Mouse (Mus musculus): Measurements from ENCODE around the gene Nfya.

The Nfya gene

DNA sequence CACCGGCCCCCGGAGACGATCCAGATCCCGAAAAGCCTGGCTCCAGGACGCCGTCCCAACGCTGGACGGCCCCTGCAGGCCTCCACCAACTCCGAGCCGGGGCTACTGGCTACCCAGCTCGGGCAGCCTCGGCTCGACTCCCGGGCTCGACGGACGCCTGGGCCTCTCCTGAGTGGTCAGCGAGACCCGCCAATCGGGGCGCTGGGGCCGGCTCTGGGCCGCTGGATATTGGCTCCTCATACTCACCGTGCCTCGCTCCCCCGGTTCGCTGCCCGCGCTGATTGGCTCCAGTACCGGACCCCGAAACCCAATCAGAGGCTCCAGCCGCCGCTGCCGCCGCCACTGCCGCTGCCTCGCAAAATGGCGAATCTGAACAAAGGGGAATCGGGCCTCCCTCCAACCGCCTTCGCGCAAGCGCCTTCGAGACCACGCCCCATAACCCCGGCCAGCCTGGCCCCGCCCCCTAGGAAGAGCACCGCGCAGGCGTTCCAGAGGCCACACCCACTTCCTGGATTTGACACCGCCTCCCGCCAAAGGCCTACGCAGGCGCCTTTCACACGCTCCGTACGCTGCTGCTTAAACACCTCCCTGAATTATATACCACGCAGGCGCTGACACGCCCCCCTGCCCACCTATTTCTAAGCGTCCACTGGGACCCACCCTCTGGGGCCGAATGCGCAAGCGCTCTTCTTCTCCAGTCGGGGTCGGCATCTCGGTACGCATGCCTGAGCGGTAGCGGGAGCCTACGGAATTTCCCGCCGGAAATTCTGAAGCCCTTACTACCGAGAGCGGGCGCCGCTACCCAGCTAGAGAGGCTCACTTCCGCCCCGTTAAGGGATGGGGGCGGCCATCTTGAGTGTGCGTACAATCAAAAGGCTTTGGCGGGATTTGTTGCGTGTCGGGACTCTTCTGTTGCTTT is at the start of gene Nfya, which contains the start of gene Oard1:
Gene Nfya (minus strand): TSS at position 527 of the 919 bp plus-strand sequence.
Gene Oard1 (plus strand): TSS at position 635 of the 919 bp plus-strand sequence.
- DNase-seq (ENCODE audit: low spot score in 2 of 2): peak; percentile 100

DNA sequence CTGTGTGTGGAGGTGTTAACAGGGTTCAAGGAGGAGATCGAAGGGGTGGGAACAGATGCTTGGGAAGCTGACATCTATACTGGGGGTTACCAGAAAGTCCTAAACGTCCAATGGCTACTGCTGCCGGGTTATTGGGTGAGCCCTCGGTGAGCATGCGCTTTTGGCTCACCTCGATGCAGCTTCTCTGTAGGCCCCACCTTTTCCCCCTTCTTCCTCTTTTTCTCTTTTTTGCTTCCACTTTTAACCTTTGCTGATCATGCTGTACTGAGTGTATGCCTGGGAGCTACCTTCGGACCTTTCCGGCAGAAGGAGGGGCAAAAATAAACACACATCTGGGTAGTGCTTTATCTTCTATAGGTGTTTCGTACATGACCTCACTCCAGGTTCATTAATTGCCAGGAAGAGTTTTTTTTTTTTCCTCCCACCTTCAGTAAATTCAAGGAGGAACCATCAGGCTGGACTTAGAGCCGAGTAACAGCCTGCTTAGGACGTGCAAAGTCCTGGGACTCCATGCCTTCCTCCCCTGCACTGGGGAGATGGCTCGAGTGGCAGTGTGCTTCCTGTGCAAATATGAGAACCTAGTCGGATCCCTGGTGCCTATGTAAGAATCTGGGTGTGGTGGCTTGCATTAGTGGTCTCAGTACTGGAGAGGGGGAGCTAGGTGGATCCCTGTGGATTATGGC is 48.4 kb upstream of the Nfya start:
- peak; percentile 44 to 51 for DNase-seq (ENCODE audit: low spot score in 2 of 2)

DNA sequence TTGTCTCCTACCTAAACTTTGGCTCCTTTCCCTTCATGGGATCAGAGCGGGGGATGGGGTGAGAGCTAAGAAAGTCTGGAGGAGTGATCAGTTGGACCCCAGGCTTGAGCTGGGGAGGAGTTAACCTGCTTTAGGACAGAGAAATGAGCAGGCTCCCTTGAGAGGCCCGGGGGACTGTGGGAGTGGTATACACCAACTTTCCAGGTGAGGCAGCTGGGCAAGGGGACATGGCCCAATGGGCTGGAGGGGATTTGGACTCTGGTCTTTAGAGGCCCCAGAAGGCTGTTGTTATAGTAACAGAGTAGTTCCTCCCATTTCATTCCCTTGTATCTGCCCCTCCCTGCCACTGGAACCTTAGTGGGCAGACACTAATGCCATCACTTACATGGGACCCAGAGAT is 46.2 kb upstream of the Nfya start:
- DNase-seq (ENCODE audit: low spot score in 2 of 2): no peak

DNA sequence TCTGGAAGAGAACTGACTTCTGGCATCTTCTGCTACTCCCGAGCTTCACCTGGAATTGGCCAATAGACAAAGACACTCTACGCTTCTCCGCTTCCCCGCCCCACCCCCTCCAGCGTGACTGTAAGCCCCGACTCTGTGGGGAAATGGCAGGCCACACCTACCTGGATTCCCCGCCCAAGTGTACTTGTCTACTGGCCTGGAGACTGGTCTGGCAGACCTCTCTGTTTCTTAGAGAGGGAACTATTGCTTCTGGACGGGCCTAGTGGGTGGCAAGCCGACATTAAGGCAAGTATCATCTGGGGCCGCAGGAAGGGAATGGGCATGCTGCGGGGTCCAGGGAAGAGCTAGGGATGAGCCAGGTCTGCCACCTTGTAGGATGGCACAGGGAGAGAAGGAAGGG is 45.0 kb upstream of the Nfya start, which contains the start of gene Unc5cl:
Gene Unc5cl (plus strand): TSS at position 214 of the 400 bp plus-strand sequence.
- no peak for DNase-seq (ENCODE audit: low spot score in 2 of 2)

DNA sequence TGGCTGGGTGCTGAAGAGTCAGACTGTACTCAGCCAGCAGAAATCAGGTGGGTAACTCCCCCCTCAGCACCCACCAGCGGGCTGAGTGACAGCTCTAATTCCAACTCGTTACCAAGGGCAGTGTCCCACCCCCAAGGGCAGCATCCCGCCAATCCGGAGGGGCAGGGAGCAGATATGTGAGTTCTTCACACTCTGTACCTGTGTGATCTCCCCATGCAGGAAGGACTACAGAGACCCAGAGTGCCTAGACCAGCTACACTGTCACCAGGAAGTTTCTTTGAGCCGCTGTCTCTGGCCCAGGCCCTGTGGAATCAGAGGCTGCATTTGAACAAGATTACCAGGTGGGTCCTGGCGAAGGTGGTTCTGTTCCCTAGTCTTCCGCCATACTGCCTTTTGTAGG is 44.5 kb upstream of the Nfya start:
- no peak for DNase-seq (ENCODE audit: low spot score in 2 of 2)

DNA sequence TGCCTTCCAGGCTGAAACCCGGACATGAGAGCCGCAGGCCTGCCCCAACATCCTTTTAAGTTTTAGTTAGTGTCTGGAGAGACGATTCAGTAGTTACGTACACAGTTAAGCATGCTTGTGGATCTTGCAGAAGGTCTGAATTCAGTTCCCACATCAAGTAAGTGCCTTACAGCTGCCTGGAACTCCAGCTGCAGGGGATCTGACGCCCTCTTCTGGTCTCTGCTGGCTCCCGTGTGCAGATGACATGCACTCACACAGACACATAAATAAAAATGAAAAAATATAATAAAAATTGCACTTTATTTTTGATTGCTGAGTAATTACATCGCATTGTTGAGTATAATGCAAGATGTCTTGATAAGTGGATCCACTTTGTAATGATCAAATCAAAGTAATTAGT is 43.8 kb upstream of the Nfya start:
- DNase-seq (ENCODE audit: low spot score in 2 of 2): no peak

DNA sequence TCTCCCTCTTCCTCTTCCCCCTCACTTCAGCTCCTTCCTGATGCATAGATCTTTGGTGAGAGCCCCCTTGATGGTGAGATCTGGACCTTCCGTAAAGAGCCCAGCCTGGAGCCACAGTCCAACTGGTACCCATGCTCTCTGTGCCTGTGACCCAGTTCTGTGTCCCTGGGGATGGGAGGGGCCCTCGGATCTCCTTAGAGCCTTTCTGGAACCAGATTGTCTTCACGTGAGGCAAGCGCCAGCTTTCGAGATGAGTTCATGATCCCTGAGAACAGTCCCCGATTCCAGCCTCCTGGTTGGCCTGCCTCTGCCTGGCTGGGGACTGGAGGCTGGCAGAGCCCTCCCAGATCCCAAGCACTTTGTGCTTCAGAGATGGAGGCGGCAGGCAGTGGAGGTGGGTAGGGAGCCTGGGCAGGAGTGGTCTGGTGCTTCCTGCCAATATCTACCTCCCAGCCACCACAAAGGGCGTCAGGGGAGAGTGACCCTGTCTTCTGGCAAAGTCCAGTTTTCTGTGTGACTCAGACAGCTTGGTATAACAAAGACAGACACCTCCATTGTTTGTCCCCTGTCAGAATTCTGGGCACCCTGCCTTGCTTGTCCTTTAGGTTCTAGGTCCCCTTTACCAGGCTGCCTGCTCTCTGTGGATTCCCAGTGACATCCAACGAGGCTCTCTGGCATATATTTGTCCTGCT is 42.2 kb upstream of the Nfya start:
- DNase-seq (ENCODE audit: low spot score in 2 of 2): no peak

DNA sequence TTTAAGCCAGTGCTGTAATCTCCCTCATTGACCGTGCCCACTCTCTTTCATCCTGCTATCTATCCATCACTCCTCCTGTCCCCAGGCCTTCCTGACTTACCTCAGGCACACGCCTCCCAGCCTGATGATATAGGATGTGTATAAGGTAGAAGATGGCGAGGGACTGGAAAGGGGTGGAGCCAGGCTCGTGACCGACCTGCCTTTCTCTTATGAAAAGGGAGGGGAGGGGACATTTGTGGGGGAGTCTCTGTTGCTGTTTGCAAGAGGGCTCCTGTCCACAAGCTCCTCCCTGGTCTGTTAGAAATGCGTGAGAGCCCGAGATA is 41.6 kb upstream of the Nfya start, which contains the start of gene Tspo2:
Gene Tspo2 (minus strand): TSS at position 170 of the 323 bp plus-strand sequence.
- DNase-seq (ENCODE audit: low spot score in 2 of 2): peak; percentile 44 to 70

DNA sequence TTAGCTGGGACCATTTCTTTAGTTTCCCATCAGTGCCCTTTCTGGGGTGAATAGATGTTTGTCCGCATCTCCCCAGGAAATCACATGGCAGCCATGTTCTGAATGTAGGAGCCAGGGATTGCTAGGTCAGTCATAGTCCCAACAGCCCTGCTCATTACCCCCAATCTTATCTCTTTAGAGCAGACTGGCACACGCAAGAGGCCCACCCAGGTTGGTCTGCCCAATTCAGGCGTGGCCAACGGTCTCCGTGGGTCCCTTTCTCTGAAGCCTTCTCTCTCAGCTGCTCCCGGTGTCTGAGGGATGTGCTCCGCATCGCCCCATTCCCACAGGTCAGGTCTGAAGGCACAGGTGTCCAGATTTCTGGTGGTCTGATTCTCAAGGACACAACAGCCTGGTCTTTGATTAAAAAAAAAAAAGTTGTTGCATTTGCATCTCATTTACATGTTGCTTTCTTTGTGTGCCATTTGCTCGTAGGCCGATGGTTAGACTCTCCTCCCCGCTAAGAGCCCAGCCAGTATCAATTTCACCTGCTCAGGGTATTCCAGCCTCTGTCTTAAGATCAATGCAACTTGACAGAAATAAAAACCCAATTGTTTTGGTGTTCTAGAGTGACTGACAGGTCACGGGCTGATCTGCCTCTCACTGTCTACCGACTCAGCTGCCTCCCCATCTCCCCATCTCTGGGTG is 41.1 kb upstream of the Nfya start:
- peak; percentile 60 to 79 for DNase-seq (ENCODE audit: low spot score in 2 of 2)

DNA sequence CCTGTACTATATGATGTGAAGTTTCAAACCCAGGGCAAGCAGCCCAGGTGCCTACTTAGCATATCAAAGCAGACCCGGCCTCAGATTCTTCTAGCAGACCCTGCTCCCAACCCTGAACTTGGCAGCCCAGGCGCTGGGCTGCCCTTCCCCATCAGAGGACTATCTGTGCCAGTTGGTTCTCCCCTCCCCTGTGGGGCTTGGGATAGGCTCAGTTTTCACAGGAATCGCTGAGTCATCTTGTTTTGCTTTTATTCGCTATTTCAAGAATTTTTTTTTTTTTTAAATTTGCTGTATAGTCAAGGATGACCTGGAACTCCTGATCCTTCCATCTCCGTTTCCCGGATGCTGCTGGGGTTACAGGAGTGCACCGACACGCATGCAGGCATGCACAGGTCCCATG is 38.0 kb upstream of the Nfya start:
- peak in 1 of 2 experiments; percentile 44 for DNase-seq (ENCODE audit: low spot score in 2 of 2)

DNA sequence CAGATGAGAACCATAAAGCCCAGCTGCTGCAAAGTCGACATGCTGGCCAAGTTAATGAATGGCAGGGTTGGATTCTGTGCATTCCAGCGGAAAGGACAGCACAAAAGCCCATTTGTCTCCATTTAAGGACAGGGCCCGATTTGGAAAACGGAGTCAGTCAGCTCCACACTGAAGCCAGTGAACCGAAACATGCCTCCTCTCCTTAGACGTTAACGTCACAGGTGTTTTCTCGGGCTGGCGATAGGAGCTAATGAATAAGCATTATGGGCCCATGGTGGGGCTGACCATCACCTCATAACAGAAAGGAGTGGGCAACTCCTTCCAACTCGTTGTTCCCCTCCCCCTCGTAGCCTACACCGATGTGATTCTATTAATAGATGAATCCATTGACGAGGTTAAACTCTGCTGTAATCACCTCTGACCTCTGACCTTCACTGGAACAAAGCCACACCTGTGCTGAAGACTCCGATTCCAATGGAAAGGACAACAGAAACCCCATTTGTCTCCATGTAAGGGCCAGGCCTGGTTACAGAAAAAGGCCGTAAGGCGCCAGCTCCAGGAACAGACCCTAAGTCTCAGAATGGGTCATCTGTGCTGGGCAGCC is 33.9 kb upstream of the Nfya start:
- DNase-seq (ENCODE audit: low spot score in 2 of 2): no peak

DNA sequence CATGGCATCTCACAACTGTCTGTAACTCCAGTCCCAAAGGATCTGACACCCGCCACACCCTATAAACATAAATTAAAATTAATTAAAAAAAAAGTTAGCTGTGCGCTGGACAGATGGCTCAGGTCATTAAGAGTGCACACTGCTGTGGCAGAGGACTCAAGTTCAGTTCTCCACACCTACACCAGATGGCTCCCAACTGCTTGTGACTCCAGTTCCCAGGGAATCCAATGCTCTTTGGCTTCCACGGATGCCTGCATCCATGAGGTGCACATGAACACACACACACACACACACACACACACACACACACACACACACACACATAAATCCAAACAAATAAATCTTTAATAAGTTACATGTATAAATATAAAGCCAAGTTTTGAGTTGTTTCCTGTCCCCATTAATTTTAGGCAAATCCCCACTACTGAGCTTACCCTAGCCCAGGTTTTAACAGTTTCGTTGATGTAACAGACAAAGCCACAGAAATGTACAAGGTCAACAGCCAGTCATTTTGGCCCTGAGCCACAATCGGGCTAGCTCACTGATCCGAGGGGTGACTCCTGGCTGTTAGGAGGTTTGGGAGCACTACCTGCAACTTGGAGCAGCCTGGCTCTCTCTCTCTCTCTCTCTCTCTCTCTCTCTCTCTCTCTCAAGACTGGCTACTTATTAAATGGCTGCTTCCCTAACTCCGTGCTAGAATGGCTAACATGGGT is 33.2 kb upstream of the Nfya start:
- no peak for DNase-seq (ENCODE audit: low spot score in 2 of 2)

DNA sequence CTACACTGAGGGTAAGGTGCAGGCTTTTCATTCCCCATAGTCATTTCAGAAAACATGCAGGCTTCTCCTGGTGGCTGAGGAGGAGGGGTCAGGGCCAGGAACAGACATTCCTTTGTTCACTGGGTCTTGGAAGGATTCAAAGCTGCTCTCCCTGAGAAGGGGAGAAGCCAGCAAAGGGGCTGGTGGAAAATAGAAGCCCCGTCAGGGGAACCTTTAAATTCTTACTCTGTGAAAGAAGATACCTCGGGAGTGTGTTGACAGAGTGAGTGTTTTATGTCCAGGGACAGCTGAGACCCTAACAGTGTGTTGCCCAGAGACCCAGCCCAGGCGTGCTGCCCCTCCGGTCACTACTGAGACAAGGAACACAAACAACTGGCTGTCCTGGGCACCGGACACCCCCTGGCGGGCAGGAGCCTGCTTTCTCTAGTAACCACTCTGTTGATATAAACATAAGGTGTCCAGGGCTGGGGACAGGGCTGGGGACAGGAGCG is 27.8 kb upstream of the Nfya start:
- DNase-seq (ENCODE audit: low spot score in 2 of 2): no peak

DNA sequence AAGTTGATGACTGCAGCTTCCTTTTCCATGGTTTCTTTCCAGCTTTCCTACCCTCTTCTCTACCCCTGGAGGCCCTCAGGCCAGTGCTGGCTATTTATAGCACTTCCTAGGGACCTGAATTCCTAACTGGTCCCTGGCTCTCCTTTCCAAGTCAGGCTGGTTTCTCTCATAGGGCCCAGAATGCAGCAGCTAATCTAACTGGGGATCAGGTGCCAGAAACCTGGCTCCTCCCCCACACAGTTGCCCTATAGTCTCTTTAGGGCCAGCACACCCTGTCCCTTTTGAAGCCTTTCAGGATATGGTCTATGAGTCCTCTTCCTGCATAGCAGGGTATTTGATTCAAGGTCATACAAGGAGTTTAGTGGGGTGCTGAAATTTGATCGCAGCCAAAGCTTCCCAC is 26.8 kb upstream of the Nfya start:
- DNase-seq (ENCODE audit: low spot score in 2 of 2): no peak

DNA sequence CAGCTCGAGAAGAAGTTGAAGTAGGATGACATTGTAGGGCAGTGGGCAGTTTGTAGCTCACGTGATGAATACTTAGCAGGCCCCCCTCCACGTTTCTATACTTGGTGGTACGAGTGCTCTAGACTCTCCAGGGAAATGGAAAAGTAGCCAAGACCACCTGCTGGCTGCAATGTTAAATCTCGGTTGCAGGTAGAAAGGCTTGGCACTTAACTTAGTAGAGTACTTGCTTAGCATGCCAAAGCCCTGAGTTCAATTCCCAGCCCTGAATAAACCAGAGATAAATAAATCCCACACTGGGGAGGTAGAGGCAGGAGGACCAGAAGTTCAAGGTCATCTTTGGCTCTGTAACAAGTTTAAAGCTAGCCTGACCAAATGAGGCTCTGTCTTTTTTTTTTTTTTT is 24.8 kb upstream of the Nfya start:
- no peak for DNase-seq (ENCODE audit: low spot score in 2 of 2)

DNA sequence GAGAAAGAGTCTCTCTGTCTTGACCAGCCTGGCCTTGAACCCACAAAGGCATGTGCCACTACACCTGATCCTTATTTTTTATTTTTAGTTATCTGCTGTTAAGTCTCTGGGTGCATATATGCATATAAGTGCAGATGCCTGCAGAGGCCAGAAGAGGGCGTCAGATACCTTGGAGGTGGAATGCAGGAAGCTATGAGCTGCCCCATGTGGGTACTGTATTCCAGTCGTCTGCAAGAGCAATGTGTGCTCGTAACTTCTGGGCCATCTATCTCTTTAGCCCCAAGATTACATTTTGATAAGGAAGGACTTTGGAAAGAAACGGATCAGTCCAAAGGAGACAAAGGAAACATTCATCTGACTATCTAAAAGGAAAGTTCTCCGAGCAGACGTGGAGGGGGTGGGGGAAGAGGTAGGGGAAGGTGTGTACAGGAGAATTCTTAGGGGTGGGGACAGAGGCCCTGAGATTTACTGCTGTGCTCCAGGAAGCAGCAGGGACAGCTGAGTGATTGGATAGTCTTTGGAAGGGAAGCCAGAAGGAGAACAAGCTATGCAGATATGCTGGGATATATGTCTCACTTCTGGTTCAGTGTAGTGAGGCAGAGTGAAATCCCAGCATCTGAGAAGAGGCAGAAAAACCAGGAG is 24.1 kb upstream of the Nfya start:
- DNase-seq (ENCODE audit: low spot score in 2 of 2): no peak

DNA sequence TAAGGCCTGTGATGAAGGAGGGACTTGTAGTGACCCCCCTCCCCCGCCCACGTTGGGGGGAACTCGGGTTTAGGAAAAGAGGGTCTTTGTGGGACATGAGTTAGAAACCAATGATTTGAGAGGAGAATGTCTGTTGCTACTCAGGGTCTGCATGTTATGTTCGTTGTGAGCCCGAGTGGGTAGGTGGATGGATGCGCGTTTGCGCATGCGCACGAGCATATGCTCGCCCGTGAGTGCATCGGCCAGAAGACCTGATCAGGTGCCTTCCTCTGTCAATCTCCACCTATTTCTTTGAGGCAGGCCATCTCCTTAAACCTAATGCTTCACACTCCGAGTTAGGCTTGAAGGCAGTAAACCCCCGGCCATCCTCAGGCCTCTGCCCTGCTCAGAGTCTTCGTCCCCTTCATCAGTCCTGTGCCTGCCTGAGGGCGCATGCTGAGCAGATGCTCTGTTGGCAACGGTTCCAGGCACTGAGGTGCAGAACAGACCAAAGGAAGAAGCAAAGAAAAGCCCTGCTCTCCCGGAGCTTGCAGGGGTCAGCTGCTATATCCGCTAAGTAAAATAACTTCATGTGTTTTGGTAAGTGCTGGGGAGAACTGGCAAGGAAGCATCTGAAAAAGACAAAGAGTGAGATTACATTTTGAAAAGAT is 23.4 kb upstream of the Nfya start:
- no peak for DNase-seq (ENCODE audit: low spot score in 2 of 2)

DNA sequence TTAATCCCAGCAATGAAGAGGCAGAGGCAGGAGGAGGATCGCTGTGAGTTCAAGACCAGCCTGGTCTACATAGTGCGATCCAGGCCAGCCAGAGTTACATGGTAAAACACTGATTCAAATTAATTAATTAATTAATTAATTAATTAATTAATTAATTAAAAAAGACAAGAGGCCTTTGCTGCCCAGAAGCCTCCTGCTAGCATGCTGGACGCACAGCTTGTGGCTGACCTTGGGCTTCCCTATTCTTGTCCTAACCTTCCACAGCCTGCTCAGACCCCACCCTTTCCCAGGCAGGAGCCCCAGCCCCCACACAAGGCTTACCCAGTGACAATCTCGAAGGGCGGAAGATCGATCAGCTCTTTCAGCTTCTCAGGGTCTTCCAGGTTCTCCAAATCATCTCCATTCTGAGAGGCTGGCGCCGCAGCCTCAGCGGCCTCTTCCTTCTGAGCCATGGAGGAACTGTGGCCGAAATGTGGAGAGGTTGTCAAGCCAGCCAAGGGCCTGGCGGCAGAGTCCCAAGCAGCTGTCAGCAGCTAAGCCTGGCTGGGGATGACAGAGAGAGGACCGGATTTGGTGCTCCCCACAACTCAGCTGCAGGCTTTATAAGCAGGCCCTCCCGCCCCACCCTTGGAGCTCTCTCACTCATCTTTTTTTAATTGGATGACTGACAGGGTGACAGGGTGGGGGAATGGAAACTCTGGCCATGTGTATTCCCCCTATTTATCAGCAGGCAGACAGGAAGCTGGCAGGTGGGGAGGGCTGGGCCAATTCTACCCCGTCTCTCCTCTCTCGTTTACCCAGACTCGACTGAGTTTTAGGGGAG is 22.7 kb upstream of the Nfya start, which contains the start of gene Apobec2:
Gene Apobec2 (minus strand): TSS at position 773 of the 823 bp plus-strand sequence.
- no peak for DNase-seq (ENCODE audit: low spot score in 2 of 2)

All from spleen, postnatal 36 days (tissue).